Mouse (Mus musculus) small intestine, adult 2 months (tissue): ENCODE results near the gene Hoga1.

Source experiments
- CTCF ChIP-seq: fragments of 200-500 bp; IDR thresholded peaks from 2 replicates; pipeline ENCODE4 v1.5.1; 2012; ENCODE audit warnings: low read depth, mild to moderate bottlenecking, control low read depth, inconsistent platforms, low read length, moderate library complexity, mixed read lengths; ENCODE audit not compliant: insufficient replicate concordance, insufficient read length; ENCODE audit errors: extremely low read depth
- POLR2A ChIP-seq: fragments of 200-500 bp; IDR thresholded peaks from 2 replicates; pipeline ENCODE4 v1.6.1; 2012; ENCODE audit warnings: low read depth, mild to moderate bottlenecking, control low read depth, inconsistent platforms, low read length, moderate library complexity

DNA sequence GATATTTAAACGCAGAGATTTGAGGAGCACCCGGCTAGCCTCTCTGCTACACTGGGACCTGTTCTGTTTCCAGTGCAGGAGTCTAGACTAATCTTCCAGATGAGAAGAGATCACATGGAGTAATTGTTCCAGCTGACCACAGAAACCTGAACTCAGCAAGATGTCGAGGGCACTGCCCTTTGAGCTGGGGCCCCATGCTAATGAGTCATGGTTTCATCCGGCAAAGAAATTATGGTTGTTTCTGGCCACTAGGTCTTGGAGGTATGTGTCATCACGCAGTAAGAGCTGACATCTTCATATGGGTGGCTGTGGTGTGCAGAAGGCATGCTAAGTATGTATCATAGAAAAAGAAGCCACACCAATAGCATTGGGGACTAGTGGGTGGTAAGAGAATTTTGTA lies 34.5 kb downstream of the Hoga1 start:
- TF ChIP-seq CTCF: no peak
- no peak for TF ChIP-seq POLR2A
